Mouse (Mus musculus) MEL (cell line): ENCODE measurements around the gene Znfx1.
A peak's percentile ranks its signal among the peaks of the same experiment; 100 is the strongest.

Experiments
- CTCF ChIP-seq, 3 experiments: IDR thresholded peaks in 2 of 3; conservative IDR thresholded peaks in 1 of 3; 2 replicates each; pipeline ENCODE4 v1.5.1; 2011 to 2012; ENCODE audit warnings: low read length in 3 of 3, low read depth in 2 of 3, mild to moderate bottlenecking in 2 of 3, improper control_type of control experiment in 1 of 3, inconsistent platforms in 1 of 3, mixed read lengths in 1 of 3, moderate library complexity in 1 of 3; ENCODE audit not compliant: control insufficient read depth in 1 of 3, insufficient read depth in 1 of 3, poor library complexity in 1 of 3, severe bottlenecking in 1 of 3
- EP300 ChIP-seq, 2 experiments: IDR thresholded peaks; 2 replicates each; pipeline ENCODE4 v1.6.1; 2011; ENCODE audit warnings: improper control_type of control experiment in 2 of 2, low read length in 2 of 2, low read depth in 1 of 2, mild to moderate bottlenecking in 1 of 2
- GABPA ChIP-seq: IDR thresholded peaks from 2 replicates; pipeline ENCODE4 v1.6.1; 2012; ENCODE audit warnings: low read depth, mild to moderate bottlenecking, inconsistent platforms, low read length, improper control_type of control experiment, moderate library complexity
- JUND ChIP-seq: IDR thresholded peaks from 2 replicates; pipeline ENCODE4 v1.6.1; 2011; ENCODE audit warnings: low read depth, mild to moderate bottlenecking, improper control_type of control experiment, low read length
- MAFK ChIP-seq: IDR thresholded peaks from 2 replicates; pipeline ENCODE4 v1.6.1; 2011; ENCODE audit warnings: low read depth, mild to moderate bottlenecking, low read length, improper control_type of control experiment, borderline replicate concordance
- MAZ ChIP-seq: IDR thresholded peaks from 2 replicates; pipeline ENCODE4 v1.6.1; 2012; ENCODE audit warnings: low read depth, mild to moderate bottlenecking, inconsistent platforms, low read length, improper control_type of control experiment
- MXI1 ChIP-seq: IDR thresholded peaks from 2 replicates; pipeline ENCODE4 v1.6.1; 2011; ENCODE audit warnings: mild to moderate bottlenecking, low read depth, low read length, improper control_type of control experiment
- POLR2A ChIP-seq, 2 experiments: IDR thresholded peaks; 2 replicates each; pipeline ENCODE4 v1.6.1; 2011 to 2012; ENCODE audit warnings: low read length in 2 of 2, mild to moderate bottlenecking in 2 of 2, control low read depth in 1 of 2, improper control_type of control experiment in 1 of 2, low read depth in 1 of 2, moderate library complexity in 1 of 2; ENCODE audit not compliant: control insufficient read depth in 1 of 2, insufficient read depth in 1 of 2, poor library complexity in 1 of 2
- TCF12 ChIP-seq: IDR thresholded peaks from 2 replicates; pipeline ENCODE4 v1.6.1; 2014; ENCODE audit warnings: low read depth, mild to moderate bottlenecking, inconsistent platforms, low read length, improper control_type of control experiment, moderate library complexity

- no peak; a peak in 1 of 6 replicates for TF ChIP-seq CTCF (IDR thresholded peaks at IDR 0.05 in 2 of 3, conservative IDR thresholded peaks at IDR 0.05 in 1 of 3; ENCODE audit: control insufficient read depth in 1 of 3, insufficient read depth in 1 of 3, low read depth in 2 of 3, low read length in 3 of 3, poor library complexity in 1 of 3, severe bottlenecking in 1 of 3)
- TF ChIP-seq POLR2A (IDR thresholded peaks at IDR 0.05; ENCODE audit: control insufficient read depth in 1 of 2, insufficient read depth in 1 of 2, low read depth in 1 of 2, low read length in 2 of 2, poor library complexity in 1 of 2), result no peak
- no peak for TF ChIP-seq JUND
- TF ChIP-seq MXI1, result peak; percentile 84
- TF ChIP-seq TCF12, result peak; percentile 32; the same call in 1 of the 2 replicates
- TF ChIP-seq MAFK, result no peak
- 0 out of 2 replicates have a peak, but pooled peaks have one; percentile 47 for TF ChIP-seq MAZ
- no peak for TF ChIP-seq GABPA
- TF ChIP-seq EP300 (IDR thresholded peaks at IDR 0.05; ENCODE audit: low read depth in 1 of 2, low read length in 2 of 2), result peak; percentile 41 to 45; a peak in 3 of 4 replicates
These were observed 67.6 kb downstream of the Znfx1 start for GRCm38 (mm10) chr2:166995021-166995795.
